Mouse (Mus musculus): ENCODE measurements around the gene Cuedc2. TPM values are rescaled to one million over a fixed set of nuclear protein-coding genes. Genes with fewer than 3 reads are reported as not detected.

The Cuedc2 gene
- total RNA-seq, 1 experiment from 2014 or later = 81.8 TPM

Small RNAs within 50 kb of the gene (microRNA-seq; reads per million reads assigned to microRNA genes)
- 0.34 to 1.1 reads per million in 2 experiments for gene Mir146b

Other genes with a start within 250 kb of the Cuedc2 start
- gene Elovl3, start 206.8 kb downstream of the Cuedc2 start, total RNA-seq (2021) = 4.7 and 10.9 TPM in 2 replicates
- not detected in 2 replicates for gene Pitx3, start 190.4 kb downstream of the Cuedc2 start, total RNA-seq (2021)
- 76.8 and 97.2 TPM in 2 replicates for gene Gbf1, start 186.2 kb downstream of the Cuedc2 start, total RNA-seq (2021)
- gene Nfkb2, start 34.4 kb downstream of the Cuedc2 start, total RNA-seq (2021) = 42.4 and 44.3 TPM in 2 replicates
- 8.6 and 12.7 TPM in 2 replicates for gene Psd, start 11.5 kb downstream of the Cuedc2 start, total RNA-seq (2021)
- gene Fbxl15, start 10.5 kb downstream of the Cuedc2 start, total RNA-seq (2021) = 9.8 and 13.4 TPM in 2 replicates
- 6.3 and 8.8 TPM in 2 replicates for gene Mfsd13a, start 2.4 kb upstream of the Cuedc2 start, total RNA-seq (2021)
- 1.2 TPM in 1 of 2 replicates, not detected in the other for gene 2310034G01Rik, start 11.6 kb upstream of the Cuedc2 start, total RNA-seq (2021)
- gene Actr1a, start 57.0 kb upstream of the Cuedc2 start, total RNA-seq (2021) = 107 and 113 TPM in 2 replicates
- 20.3 and 27.1 TPM in 2 replicates for gene Sufu, start 58.2 kb upstream of the Cuedc2 start, total RNA-seq (2021)
- 50.9 and 52.6 TPM in 2 replicates for gene Trim8, start 163.0 kb upstream of the Cuedc2 start, total RNA-seq (2021)
- gene Arl3, start 234.5 kb upstream of the Cuedc2 start, total RNA-seq (2021) = 50.3 and 61.0 TPM in 2 replicates
- 8.0 and 12.7 TPM in 2 replicates for gene Sfxn2, start 234.7 kb upstream of the Cuedc2 start, total RNA-seq (2021)